Mouse (Mus musculus): ENCODE data around the gene Bola1. TPM values are rescaled to one million over a fixed set of nuclear protein-coding genes. Genes with fewer than 3 reads are reported as not detected.
"Not testable (repeated sequence)": the region's sequence is repeated elsewhere in the genome, so short reads cannot be mapped to it uniquely, and the experiment has no call there.

Gene Bola1
- total and polyA plus RNA-seq, 3 experiments, result 29.6 to 95.5 (median 38.9) TPM

DNA sequence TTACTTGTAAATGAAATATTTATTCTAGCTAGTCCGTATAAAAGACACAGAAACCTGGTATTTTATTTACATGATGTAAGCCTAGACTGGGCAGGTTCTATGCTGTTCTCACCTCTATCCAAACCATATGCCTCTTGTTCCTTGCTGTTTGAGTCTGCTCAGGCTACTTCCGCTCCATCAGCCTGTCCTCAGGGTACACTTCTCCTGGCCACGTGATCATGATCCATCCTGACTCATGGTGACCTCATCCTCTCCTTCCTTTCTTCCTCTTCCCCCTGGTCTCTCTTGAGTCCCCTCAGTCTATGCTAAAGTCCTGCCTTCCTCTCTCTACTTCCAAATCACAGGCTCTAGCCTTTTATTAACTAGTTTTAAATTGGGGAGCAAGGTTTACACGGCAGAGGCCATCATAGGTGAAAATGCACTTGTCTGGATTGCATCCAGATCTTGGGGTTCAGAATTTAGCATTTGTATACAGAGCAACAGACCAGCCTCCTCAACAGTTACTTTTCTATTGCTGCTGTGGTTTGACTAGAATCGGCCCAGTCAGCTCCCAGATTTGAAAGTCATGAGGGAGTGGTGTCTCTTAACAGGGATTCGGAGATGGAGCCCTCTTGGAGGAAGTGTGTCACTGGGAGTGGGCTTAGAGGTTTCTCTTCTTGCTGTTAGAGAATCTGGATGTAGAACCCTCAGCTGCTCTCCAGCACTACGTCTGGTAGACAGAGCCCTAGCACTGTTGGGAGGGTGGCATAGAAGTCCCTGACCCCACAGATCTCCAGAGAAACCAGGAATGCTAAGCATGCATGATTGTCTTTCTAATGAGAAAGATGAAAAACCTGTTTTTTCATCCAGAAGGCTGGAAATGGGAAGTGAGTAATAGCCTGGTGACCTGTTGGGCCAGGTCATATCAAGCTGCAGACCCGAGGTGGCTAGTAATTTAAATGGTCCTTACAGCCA lies 7.5 kb upstream of the Bola1 start:
- DNase-seq, result peak; percentile 60

DNA sequence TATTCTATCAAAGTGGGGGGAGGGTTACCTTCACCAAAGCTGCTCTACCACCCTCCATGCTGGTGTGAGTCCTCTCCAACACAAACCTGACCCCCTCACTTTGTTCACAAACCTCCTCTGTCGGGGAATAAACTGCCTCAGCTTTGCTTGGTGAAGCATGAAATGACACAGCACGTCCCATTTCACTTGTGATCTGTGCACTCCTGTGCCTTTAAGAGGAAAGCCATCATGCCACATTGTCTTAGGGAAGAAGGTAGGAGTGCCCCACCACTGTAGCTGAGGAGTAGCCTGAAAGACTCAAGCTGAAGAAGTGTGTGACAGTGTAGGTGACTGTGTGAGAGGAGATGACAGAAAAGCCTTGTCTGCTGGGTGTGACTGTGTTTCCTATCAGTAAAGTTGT lies 5.9 kb upstream of the Bola1 start:
- DNase-seq, result no peak

GRCm38 (mm10) chr3:96222774-96223173 lies 3.3 kb upstream of the Bola1 start:
- no peak for DNase-seq

DNA sequence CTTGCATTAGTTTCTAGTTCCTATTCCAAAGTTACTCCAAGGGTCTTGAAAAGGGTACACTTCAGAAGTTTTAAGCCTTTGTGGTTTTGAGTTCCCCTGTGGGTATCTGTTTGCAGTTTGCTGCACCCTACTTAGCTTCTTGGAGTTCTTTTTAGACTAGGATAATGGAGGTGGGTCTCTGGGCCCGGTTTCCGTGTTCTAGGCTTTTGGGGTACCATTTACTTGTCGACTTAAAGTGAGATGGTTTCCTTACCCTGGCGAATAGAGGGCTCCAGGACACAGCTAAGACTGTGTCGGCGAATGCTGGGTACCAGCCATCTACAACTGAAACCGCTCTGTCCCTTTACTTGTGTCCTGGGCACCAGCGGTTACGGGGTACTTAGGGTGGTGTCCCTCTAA lies 2.1 kb upstream of the Bola1 start:
- DNase-seq, result no peak

DNA sequence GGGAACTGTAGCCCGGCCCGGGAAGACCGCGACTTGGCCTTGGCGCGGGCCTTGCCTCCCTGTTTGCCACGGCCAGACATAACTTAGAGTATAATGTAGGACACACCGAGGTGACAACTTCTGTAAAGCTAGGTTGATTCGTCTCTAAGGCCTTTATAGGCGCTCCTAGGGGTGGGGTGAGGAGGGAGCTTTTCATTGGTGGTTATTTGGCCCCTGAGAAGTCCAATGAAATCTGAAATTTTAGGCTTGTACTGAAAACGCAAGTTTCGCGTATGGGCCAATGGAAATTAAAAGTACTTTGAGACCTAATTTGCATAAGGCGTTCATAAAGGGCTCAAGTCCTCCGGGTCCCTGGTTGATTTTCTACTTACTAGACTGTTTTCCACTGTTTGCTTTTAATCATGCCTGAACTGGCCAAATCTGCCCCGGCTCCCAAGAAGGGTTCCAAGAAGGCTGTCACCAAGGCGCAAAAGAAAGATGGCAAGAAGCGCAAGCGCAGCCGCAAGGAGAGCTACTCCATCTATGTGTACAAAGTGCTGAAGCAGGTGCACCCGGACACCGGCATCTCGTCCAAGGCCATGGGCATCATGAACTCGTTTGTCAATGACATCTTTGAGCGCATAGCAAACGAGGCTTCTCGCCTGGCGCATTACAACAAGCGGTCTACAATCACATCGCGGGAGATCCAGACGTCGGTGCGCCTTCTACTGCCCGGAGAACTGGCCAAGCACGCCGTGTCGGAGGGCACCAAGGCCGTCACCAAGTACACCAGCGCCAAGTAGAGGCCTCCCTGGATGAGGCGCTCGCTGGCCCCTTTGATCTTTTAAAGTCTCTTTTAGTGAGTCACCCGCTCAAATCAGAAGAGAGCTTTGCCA lies 1.5 kb upstream of the Bola1 start, which contains the start of the genes Hist2h2ac and Hist2h2be:
Hist2h2ac (minus strand) TSS at position 116 of the 875 bp plus-strand sequence.
Hist2h2be (plus strand) TSS at position 355 of the 875 bp plus-strand sequence.
- DNase-seq, result peak; percentile 95

- DNase-seq, result not testable (repeated sequence)
Observed at GRCm38 (mm10) chr3:96220131-96220764, 739 bp upstream of the Bola1 start.

DNA sequence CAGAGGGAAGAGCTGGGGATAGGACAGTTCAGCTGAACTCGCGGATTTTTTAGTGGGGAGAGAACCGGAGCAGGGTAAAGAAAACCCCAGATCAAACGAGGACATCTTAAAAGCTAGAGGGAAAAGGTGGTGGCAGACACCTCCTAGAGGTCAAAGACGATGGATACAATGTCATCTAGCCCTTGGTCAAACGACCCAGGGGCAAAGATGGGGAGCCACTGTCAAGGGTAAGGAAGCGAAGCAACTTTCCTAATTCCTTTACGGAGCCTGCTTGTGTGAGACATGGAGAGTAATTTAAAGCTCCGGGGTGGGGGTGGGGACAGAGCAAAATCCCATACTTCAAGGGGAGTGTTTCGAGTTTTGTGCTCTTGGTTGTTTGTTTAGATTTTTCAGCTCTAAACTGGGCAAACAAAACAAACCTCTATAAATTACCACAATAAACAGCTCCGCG lies 293 bp downstream of the Bola1 start:
- peak; percentile 55 for DNase-seq

DNA sequence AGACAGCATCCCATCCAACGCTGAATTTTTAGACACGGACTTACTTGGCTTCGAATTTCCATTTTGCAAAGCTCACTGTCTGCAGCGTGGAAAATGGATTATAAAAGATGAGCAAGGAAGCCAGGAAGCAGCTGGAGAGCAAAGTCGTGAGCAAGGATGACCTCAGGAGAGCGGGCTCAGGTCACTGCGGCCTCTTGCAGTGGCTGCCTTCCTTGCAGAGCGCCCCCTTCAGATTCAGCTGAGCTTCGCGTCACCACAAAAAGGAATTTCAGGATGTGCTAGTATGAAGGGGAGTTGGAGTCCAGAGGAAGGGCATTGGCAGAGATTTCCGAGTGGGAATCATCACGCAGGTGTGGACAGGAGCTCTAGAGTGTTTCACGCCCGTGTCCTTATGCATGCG lies 10.3 kb downstream of the Bola1 start:
- peak; percentile 45 for DNase-seq

DNA sequence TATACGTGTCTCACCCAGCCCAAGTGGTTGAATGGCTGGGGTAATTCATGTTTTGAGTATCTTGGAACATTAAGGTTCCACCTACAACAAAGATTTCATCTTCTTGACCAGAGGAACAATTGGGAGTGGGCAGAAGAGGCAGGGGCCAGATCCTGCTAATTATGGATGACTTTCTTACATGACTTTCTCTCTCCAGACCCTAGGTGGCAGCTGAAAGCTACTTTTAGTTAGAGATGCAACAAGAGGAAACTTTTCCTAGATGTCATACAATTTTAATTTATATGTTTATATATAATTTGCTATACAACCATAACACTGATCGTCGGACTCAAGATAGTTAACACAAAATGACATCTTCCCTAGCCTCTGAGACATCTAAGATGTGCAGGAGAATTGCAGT lies 11.7 kb downstream of the Bola1 start:
- no peak for DNase-seq

DNA sequence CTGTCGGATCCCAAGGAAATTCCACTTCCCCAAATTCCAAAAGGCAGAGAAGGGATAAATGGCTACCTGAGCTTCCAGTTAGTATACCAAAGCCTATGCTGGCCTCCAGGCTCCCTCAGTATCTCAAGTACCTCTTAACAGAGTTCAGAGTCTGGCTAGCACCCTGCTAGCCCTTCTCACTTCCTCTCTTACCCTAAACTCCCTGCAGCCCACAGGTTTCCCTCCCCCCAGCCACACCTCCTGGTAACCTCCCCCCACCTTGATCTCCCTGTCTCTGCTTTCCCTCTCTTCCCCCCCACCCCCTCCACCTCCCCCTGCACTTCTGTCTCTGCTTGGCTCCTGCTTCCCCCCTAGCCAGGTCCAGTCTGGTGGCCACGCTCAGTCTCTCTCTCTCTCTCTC lies 19.8 kb downstream of the Bola1 start:
- no peak for DNase-seq

- not testable (repeated sequence) for DNase-seq
Observed at GRCm38 (mm10) chr3:96198601-96199251, 20.8 kb downstream of the Bola1 start.

DNA sequence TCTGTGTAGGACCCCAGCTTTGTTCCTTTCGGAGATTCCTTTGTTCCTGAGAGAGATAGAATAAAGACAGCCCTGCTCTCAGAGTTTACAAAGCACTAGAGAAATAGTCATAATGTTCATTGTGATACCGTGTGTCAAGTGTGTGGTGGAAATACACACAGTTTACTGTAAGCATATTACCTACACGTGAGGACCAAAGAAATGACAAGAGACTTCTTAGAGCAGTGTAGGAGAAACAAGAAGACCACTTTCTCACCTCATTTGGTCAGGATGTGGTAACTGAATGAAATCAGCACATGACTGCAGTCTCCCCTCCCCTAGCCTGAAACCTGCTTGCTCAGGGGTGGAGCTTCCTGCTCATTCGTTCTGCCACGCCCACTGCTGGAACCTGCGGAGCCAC lies 21.3 kb downstream of the Bola1 start:
- peak; percentile 11 for DNase-seq

DNA sequence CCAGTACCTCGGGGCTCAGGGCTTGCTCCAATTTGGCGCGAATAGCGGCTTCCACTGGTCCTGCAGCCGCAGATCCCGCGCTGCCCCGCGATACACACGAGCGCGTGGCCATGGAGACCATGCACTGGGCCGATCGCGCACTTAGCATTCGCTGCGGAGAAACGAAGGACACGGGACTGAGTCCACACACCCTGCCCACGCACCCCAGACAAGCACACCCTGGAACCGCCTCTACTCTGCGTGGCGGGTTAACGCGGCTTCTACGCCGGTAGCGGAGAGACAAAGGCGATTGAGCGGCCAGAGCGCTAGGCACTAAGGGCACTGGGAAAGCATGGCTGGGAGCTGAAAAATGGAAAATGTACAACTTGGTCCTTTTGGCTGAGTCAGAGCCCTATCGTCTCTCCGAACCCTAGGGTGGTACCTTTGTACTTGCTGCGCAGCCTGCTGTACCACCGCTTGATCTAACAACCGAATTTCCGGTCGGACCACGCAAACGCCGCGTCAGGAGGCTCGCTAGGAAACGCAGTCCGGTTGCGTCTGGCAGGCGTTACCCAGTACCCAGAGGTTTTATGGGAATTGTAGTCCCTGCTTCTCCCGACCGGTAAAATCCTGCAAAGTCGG lies 22.3 kb downstream of the Bola1 start:
- peak; percentile 93 for DNase-seq

DNA sequence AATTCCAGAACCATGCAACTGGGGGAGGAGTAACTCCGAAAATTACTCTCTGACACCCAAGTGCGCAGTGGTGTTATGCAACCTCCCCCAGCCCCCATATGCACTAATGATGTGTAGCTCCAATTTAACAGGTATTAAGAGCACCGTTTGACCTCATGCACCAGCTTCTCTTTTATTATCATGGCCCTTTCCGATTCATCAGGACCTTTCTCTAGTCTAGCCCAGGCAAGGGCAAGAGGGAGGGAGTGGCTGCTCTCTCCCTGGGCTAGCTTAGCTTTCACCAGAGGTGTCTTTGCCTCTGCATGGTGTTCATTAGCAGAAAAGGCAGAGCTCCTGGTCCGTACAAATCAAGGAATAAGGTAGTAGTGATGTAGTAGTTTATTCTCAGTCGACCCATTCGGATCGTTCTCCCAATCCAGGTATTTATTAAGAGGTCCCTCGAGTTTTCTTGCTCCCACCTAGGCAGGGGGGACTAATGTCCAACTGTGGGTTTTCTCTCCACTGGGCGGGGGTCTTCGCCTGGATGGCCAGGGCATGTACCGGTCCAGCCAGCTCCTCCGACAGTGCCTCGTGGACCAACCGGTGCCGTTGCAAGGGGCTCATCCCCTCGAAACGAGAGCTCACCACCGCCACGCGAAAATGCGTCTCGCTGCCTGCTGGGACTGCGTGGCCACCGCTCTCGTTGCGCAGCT lies 22.9 kb downstream of the Bola1 start:
- no peak for DNase-seq

DNA sequence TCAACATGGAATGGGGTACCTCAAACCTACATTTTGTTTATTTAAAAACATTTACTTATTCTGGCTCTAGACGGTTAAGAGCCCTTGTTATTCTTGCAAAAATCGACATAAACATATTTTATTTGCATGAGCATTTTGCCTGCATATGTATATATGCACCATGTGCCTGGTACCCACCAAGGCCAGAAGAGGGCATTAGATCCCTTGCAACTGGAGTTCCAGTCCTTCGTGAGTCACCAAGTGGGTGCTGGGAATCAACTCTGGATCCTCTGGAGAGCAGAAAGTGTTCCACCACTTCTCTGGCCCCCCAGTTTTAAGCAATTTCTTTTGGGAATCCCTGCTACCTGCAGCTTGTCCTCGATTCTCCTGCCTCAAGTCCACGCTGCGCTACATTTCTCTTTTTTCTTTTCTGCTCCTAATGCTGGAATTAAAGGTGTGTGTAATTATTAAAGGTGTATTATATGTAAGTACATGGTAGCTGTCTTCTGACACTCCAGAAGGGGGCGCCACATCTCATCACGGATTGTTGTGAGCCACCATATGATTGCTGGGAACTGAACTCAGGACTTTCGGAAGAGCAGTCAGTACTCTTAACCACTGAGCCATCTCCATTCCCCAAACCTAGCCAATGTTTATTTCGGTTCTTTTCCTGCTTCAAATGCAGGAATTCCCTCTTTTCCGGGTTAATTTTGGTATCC lies 23.7 kb downstream of the Bola1 start:
- no peak for DNase-seq

DNA sequence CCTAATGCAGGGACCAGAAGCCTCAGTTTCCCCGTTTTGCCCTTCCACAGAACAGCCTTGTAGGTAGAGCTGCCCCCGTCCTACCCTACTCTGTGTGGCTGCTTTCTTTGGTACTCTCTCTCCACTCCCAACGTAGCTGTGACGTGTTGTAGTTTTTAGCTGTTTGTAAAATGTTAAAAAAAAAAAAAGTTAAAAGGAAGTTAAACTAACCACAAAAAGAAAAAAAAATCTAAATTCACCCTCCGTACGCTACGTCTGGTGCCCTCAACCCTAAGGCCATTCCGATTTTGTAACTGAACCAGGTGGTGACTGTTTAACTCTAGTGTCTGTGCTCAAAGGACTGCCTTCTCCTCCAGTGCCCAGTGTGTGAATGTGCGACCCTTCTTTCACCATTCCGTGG lies 24.5 kb downstream of the Bola1 start:
- DNase-seq, result no peak

DNA sequence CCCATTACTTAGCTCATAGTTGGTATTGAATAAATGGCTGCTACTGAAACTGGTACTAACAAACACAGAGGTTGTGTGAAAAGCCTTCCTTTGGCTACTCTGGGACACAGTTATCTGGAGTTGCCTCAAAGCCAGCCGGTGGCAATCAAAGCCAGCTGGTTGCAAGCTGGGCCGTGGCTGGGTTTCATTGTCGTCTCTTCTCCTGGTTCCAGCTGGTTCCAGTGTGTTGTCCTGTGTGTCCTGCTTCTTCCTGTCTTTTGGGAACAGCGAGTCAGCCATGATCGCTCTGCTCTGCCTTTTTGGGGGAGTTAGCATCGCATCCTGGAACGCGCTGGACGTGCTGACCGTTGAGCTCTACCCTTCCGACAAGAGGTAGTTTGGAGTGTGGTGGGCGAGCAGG lies 26.5 kb downstream of the Bola1 start:
- no peak for DNase-seq

GRCm38 (mm10) chr3:96182382-96182776 lies 37.1 kb downstream of the Bola1 start:
- no peak for DNase-seq

GRCm38 (mm10) chr3:96181510-96182381 lies 37.8 kb downstream of the Bola1 start:
- DNase-seq, result no peak
